Mouse (Mus musculus) lung, embryonic 16.5 days (tissue): ENCODE results near the gene Lrmda. TPM values are rescaled to one million over a fixed set of nuclear protein-coding genes. Genes with fewer than 3 reads are reported as not detected.

ENCODE experiments used
- ATAC-seq: fragments of 200-750 bp; cut with Nextera tagmentation; 2 replicates; pipeline ENCODE4 v1.8.0; 2017; ENCODE audit warnings: low read depth, mild to moderate bottlenecking, moderate library complexity
- H3K27ac ChIP-seq: fragments of 300-500 bp; sonication (generic); 2 replicates; pipeline ENCODE4 v1.5.1; 2014; ENCODE audit warnings: mild to moderate bottlenecking, control low read depth, low read length
- H3K27me3 ChIP-seq: fragments of 300-500 bp; sonication (generic); 2 replicates; pipeline ENCODE4 v1.6.1; 2014; ENCODE audit warnings: low read depth, low read length, mixed read lengths; ENCODE audit not compliant: control insufficient read depth, insufficient read depth
- H3K36me3 ChIP-seq: fragments of 300-500 bp; sonication (generic); 2 replicates; pipeline ENCODE4 v1.6.1; 2014; ENCODE audit warnings: low read length; ENCODE audit not compliant: control insufficient read depth, insufficient read depth
- H3K4me1 ChIP-seq: fragments of 300-500 bp; sonication (generic); replicated peaks from 2 replicates; pipeline ENCODE4 v1.6.1; 2014; ENCODE audit warnings: low read length, mixed read lengths; ENCODE audit not compliant: control insufficient read depth, insufficient read depth
- H3K4me2 ChIP-seq: fragments of 300-500 bp; sonication (generic); 2 replicates; pipeline ENCODE4 v1.6.1; 2014; ENCODE audit warnings: low read depth, low read length, control low read depth
- H3K4me3 ChIP-seq: fragments of 300-500 bp; sonication (generic); 2 replicates; pipeline ENCODE4 v1.5.1; 2014; ENCODE audit warnings: mild to moderate bottlenecking, low read length, control low read depth
- H3K9ac ChIP-seq: fragments of 300-500 bp; sonication (generic); 2 replicates; pipeline ENCODE4 v1.6.1; 2014; ENCODE audit warnings: low read length, control low read depth
- H3K9me3 ChIP-seq: fragments of 300-500 bp; sonication (generic); 2 replicates; pipeline ENCODE4 v1.6.1; 2016; ENCODE audit warnings: low read length; ENCODE audit not compliant: control insufficient read depth
- WGBS: fragments of 180-500 bp; shearing (Covaris S2); extraction: QIAGEN DNeasy Blood & Tissue Kit; methylation state at CpG from one replicate; pipeline ENCODE4 v1.1.7; 2014; 5-methylcytosine and 5-hydroxymethylcytosine counted together
- microRNA-seq: library from miRNA; unstranded; fragments of <30 nt; microRNA quantifications from one replicate; pipeline ENCODE4, GENCODE M21; 2016
- polyA plus RNA-seq: library from polyadenylated mRNA; unstranded; fragments of >200 nt; fragmentation: Nextera tagmentation; extraction: Ambion mirVana; gene quantifications from 2 replicates; pipeline ENCODE4 v1.2.1, GENCODE M21; 2015

Gene Lrmda
- polyA plus RNA-seq, 1 experiment from 2014 or later, result 1.2 TPM

DNA sequence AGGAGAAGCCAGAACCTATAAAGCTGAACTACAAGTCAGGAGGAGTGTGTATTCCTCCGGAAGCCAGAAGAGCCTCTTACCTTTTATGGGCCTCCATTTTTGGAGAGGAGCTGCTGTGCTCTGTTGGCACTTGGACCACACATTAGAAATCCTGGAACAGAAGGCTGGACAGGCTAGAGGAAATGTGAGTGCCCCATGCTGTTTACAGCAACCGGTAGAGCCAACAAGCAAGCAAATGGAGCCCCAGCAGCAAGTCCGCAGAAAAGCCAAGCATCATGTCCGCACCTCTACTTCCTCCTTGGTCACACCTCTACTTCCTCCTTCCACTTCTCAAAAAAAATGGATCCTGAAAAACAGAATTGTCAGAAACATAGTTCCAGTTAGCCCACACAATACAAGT lies 1073.8 kb downstream of the Lrmda start:
- Histone ChIP-seq H3K9me3 (no peaks in the 10 kb centered on the region), H3K4me1 (peaks cover 3% of the 10 kb centered on the region; the same call in 1 of the 2 replicates), H3K36me3 (no peaks in the 10 kb centered on the region), H3K27ac (no peak overlapping the region), H3K4me3 (no peak overlapping the region), H3K9ac (no peak overlapping the region), H3K27me3 (no peaks in the 10 kb centered on the region), H3K4me2 (no peak overlapping the region)
- no peak for ATAC-seq
- 79% methylated on average over 4 of the region's 4 CpGs for WGBS

DNA sequence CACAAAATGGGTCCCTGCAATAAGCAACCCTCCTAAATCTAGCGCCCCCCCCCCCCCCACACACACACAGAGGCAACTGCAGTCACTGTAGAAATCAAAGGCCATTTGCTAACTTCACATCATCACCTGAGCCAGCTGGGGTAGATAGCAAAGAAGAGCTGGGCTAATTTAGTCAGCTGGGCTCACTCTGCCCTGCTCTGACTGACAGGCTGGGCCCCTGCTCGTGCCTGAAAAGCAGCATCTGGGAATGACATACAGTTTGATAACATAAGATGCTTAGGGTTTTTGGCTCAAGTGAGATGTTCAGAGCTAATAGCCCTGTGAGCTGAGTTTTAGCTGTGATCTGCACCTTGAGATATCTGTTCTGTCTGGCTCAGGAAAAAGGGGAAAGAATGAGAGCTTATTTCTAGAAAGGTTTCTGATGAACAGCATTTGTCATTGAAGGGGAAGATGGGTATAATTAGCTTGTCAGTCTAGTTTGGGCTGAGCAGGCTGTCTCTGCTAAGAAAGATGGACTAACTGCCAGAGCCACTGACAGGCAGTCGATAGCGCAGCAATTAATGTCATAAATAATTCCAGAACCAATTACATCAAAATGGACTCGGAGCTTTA lies 1075.1 kb downstream of the Lrmda start:
- Histone ChIP-seq H3K27ac (no peak overlapping the region), H3K4me2 (no peak overlapping the region), H3K36me3 (no peaks in the 10 kb centered on the region), H3K9ac (no peak overlapping the region), H3K4me1 (peaks cover 3% of the 10 kb centered on the region; the same call in 1 of the 2 replicates), H3K4me3 (no peak overlapping the region), H3K9me3 (no peaks in the 10 kb centered on the region), H3K27me3 (no peaks in the 10 kb centered on the region)
- ATAC-seq, result no peak
- WGBS, result 54% methylated on average over 5 of the region's 5 CpGs

DNA sequence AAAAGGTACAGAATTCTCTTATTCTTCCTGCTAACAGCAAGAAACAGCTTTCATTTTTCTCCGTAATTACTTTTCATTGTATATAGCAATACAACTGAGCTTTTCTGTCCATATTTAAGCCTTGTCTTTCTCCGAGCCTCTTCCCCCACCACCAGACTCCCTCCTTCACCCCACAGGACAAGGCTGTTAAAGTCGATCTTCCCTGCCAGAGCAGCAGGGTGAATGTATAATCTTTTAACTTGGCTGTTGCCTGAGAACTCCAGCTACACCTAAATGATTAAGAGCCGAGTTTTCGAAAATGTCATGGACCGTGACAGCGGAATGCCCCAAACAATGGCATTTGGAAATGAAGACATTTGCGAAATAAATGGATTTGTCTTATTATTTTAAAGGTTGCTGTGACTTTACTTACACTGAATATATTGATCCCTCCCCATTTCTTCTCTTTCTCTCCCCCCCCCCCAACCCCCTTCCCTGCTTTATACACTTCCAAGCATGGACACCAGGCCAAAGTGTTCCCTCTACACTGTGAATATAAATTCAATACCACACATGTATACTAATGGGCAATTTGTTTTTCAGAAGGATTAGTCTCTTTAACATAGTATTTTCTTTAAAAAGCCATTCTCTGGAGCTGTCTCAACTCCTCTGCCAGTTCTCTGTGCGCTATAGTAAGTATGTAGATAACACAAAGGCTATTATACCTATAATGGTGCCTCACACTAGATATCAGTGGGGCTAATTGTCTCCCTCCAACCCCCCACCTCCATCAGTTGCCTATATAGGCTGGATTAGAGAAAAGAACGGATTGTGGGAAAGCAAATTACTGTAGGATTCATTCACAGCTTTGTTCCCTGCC lies 1075.9 kb downstream of the Lrmda start:
- Histone ChIP-seq H3K36me3 (no peaks in the 10 kb centered on the region), H3K9ac (no peak overlapping the region), H3K4me1 (peaks cover 3% of the 10 kb centered on the region; the same call in 1 of the 2 replicates), H3K9me3 (no peaks in the 10 kb centered on the region), H3K27me3 (no peaks in the 10 kb centered on the region), H3K27ac (no peak overlapping the region), H3K4me3 (no peak overlapping the region), H3K4me2 (no peak overlapping the region)
- ATAC-seq, result no peak
- WGBS, result 64% methylated on average over 10 of the region's 10 CpGs

DNA sequence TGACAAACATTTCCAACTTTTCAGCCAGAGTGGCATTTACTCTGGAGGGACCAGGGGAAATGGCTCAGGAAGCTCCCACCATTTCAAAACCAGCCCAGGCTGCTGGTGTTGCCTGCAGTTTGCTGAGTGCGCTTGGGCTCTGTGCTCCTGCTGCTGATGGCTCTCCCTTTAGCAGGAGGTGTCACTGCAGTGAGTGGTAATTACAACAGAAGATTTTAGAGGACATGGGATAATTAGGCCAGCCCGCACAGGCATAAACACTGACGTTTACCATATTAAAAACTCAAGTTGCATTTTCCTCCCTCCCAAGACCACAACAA lies 1076.5 kb downstream of the Lrmda start:
- WGBS, result 60% methylated on average over 3 of the region's 3 CpGs
- Histone ChIP-seq H3K9me3 (no peaks in the 10 kb centered on the region), H3K27me3 (no peaks in the 10 kb centered on the region), H3K36me3 (no peaks in the 10 kb centered on the region), H3K9ac (no peak overlapping the region), H3K4me3 (no peak overlapping the region), H3K27ac (no peak overlapping the region), H3K4me2 (no peak overlapping the region), H3K4me1 (peaks cover 3% of the 10 kb centered on the region; the same call in 1 of the 2 replicates)
- no peak for ATAC-seq

DNA sequence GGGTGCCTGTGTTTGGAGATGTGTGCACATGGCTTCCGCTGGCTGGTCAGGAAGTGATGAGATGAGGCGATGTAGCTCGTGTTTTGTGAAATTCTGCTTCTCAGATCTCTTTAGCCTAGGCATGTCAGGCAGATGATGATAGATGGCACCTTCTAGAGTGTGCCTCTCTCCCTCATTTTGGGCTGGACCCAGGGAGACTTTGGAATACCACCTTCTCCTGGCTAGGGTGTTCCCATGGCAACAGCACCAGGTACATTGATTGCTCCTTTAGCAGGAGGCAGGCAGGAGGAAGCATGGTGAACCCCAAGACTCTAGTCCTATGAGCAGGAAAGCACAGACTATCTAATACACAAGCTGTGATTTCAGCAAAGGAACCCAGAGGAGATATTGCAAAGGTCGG lies 1076.9 kb downstream of the Lrmda start:
- H3K9me3 ChIP-seq, result no peaks in the 10 kb centered on the region
- H3K4me1 ChIP-seq, result peaks cover 3% of the 10 kb centered on the region; the same call in 1 of the 2 replicates
- 77% methylated on average over 4 of the region's 4 CpGs for WGBS
- H3K27ac ChIP-seq, result no peak overlapping the region
- no peak overlapping the region for H3K9ac ChIP-seq
- ATAC-seq, result no peak
- no peaks in the 10 kb centered on the region for H3K36me3 ChIP-seq
- no peak overlapping the region for H3K4me3 ChIP-seq
- no peak overlapping the region for H3K4me2 ChIP-seq
- no peaks in the 10 kb centered on the region for H3K27me3 ChIP-seq

Small RNA genes within 50 kb of the gene (microRNA-seq; reads per million reads assigned to microRNA genes)
- not detected for gene Gm27532

Other genes with a start within 250 kb of the Lrmda start
- gene Vdac2, start 194.5 kb upstream of the Lrmda start, polyA plus RNA-seq, result 253 and 264 TPM in 2 replicates
- gene Comtd1, start 170.7 kb upstream of the Lrmda start, polyA plus RNA-seq, result 13.2 and 17.5 TPM in 2 replicates
- 14.2 and 17.1 TPM in 2 replicates for gene Zfp503, start 30.1 kb upstream of the Lrmda start, polyA plus RNA-seq